Mouse (Mus musculus): ENCODE measurements around the gene R3hdm4.

Gene R3hdm4

GRCm38 (mm10) chr10:79865801-79866295 lies 55.2 kb downstream of the R3hdm4 start:
- no peak for DNase-seq

- DNase-seq: peak in 1 of 2 experiments; percentile 55
Observed at GRCm38 (mm10) chr10:79865189-79865601, 55.8 kb downstream of the R3hdm4 start.

GRCm38 (mm10) chr10:79864351-79865188 lies 56.4 kb downstream of the R3hdm4 start:
- no peak for DNase-seq

GRCm38 (mm10) chr10:79862925-79863324 lies 58.1 kb downstream of the R3hdm4 start:
- no peak for DNase-seq

- no peak for DNase-seq
Observed at GRCm38 (mm10) chr10:79862049-79862788, 58.8 kb downstream of the R3hdm4 start.

GRCm38 (mm10) chr10:79861230-79862048 lies 59.6 kb downstream of the R3hdm4 start:
- no peak for DNase-seq

- no peak for DNase-seq
Observed at GRCm38 (mm10) chr10:79860079-79860911, 60.7 kb downstream of the R3hdm4 start.
